Mouse (Mus musculus): Measurements from ENCODE around the gene Cxcl16. TPM values are rescaled to one million over a fixed set of nuclear protein-coding genes. Genes with fewer than 3 reads are reported as not detected.
A peak's percentile ranks its signal among the peaks of the same experiment; 100 is the strongest.
"Not testable (repeated sequence)": the region's sequence is repeated elsewhere in the genome, so short reads cannot be mapped to it uniquely, and the experiment has no call there.

The Cxcl16 gene
- polyA plus RNA-seq, 1 experiment from 2014 or later: 0.49 TPM

GRCm38 (mm10) chr11:70444667-70445066, 15.1 kb downstream of the Cxcl16 start:
- no peaks in the 10 kb centered on the region for H3K4me1 ChIP-seq
- no peak for DNase-seq (ENCODE audit: low spot score)
- H3K9me3 ChIP-seq (replicated peaks): no peaks in the 10 kb centered on the region
- no peak overlapping the region for H3K4me3 ChIP-seq
- no peaks in the 10 kb centered on the region for H3K27me3 ChIP-seq (ENCODE audit: low read depth, poor library complexity, severe bottlenecking)
- peaks cover 25% of the 10 kb centered on the region for H3K36me3 ChIP-seq
- H3K27ac ChIP-seq: no peak overlapping the region
- 82% methylated on average over 6 of the region's 6 CpGs for WGBS

DNA sequence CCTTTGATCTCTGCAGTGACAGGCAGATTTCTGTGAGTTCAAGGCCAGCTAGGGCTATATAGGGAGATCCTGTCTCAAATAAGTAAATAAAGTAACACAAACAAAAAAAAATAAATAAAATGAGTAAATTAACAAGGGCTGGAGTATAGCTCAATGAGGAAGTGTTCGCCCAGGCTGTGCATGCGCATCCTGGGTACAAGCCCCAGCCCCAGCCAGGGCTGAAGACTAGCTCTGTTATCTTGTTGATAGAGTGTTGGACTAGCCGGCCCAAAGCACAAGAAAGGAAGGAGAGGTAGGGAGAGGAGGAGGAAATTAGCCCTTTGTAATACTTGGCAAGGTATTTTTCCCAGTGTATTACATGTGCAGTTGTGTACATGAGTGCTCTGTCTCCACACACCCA, 15.8 kb downstream of the Cxcl16 start:
- Histone ChIP-seq H3K9me3 (replicated peaks) (no peaks in the 10 kb centered on the region), H3K4me1 (no peaks in the 10 kb centered on the region), H3K27me3 (ENCODE audit: low read depth, poor library complexity, severe bottlenecking) (no peaks in the 10 kb centered on the region), H3K4me3 (no peak overlapping the region), H3K36me3 (peaks cover 32% of the 10 kb centered on the region), H3K27ac (no peak overlapping the region)
- DNase-seq (ENCODE audit: low spot score): no peak
- WGBS: 84% methylated on average over 3 of the region's 3 CpGs

DNA sequence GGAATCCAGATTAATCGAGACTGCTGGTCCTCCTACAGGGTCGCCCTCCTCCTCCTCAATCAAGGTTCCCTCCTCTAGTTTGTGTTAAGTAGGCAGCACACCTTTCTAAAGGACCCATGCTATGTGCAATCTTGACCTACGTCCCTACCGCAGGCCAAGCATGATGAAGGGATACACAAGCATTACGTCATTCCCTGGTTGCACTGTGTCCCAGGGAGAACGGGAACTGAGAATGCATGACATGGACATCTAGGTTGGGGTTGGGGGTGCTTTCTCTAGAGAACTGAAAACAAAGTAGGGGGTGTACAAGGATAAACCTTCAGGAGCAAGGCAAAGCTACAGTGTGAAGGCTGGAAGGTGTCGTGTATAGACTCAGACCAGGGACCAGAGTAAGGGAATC, 17.9 kb downstream of the Cxcl16 start:
- no peaks in the 10 kb centered on the region for H3K9me3 ChIP-seq (replicated peaks)
- peaks cover 53% of the 10 kb centered on the region for H3K36me3 ChIP-seq
- H3K4me1 ChIP-seq: no peaks in the 10 kb centered on the region
- WGBS: 90% methylated on average over 7 of the region's 7 CpGs
- no peak for DNase-seq (ENCODE audit: low spot score)
- H3K27ac ChIP-seq: no peak overlapping the region
- H3K4me3 ChIP-seq: no peak overlapping the region
- no peaks in the 10 kb centered on the region for H3K27me3 ChIP-seq (ENCODE audit: low read depth, poor library complexity, severe bottlenecking)

GRCm38 (mm10) chr11:70440637-70441036, 19.1 kb downstream of the Cxcl16 start:
- Histone ChIP-seq H3K36me3 (peaks cover 66% of the 10 kb centered on the region), H3K9me3 (replicated peaks) (no peaks in the 10 kb centered on the region), H3K27me3 (ENCODE audit: low read depth, poor library complexity, severe bottlenecking) (no peaks in the 10 kb centered on the region), H3K27ac (no peak overlapping the region), H3K4me3 (no peak overlapping the region), H3K4me1 (0 out of 2 replicates have a peak, but pooled peaks cover under 1% of the 10 kb centered on the region)
- WGBS: 93% methylated on average over 4 of the region's 4 CpGs
- no peak for DNase-seq (ENCODE audit: low spot score)

DNA sequence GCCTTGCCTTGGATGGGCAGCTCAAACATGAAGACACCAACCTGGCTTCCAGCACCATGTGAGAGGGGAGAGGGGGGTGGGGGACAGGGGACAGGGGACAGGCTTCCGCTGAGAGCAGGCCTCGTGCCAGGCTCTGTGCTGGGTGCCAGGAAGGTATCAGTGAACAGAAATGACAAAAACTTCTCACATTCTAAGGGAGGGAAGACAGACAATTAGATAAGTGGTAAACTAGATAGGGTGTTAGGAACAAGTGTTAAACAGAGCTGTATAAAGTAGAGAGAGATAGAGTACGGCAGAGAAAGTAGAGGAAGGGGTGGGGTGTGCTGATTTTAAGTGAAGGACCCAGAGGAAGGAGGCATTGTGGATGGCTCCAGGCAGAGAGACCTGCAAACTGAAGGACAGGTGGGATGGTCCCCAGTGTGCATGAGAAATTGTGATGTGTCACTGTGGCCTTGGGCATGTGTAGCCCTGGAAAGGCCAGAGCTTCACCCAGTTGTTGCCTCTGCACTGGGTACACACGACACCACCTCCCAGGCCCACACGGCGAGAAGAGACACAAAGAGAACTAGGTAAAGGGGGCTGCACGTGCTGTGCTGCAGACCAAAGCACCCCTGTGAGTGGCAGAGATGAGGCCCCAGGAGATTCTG, 20.9 kb downstream of the Cxcl16 start:
- no peak for DNase-seq (ENCODE audit: low spot score)
- no peak overlapping the region for H3K4me3 ChIP-seq
- H3K27me3 ChIP-seq (ENCODE audit: low read depth, poor library complexity, severe bottlenecking): no peaks in the 10 kb centered on the region
- H3K9me3 ChIP-seq (replicated peaks): no peaks in the 10 kb centered on the region
- no peak overlapping the region for H3K27ac ChIP-seq
- 90% methylated on average over 7 of the region's 7 CpGs for WGBS
- H3K36me3 ChIP-seq: peaks cover 71% of the 10 kb centered on the region
- H3K4me1 ChIP-seq: peaks cover 16% of the 10 kb centered on the region

DNA sequence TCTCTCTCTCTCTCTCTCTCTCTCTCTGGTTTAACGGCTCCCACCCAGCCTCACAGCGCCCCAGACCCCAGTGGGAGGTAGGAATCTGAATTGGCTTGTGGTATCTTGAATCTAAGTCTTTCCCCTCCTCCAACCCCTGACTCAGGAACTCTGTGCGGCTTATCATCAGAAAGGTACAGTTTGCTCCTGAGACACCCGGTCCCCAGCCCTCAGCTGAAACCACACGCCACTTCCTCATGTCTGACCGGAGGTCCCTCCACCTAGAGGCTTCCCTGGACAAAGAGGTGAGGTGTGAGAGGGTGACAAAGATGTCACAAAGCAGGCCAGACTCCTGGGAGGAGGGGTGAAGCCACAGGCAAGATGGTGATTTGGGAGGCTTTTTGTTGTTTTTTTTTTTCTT, 22.4 kb downstream of the Cxcl16 start:
- Histone ChIP-seq H3K9me3 (replicated peaks) (no peaks in the 10 kb centered on the region), H3K27me3 (ENCODE audit: low read depth, poor library complexity, severe bottlenecking) (no peaks in the 10 kb centered on the region), H3K27ac (no peak overlapping the region), H3K4me3 (no peak overlapping the region), H3K4me1 (peaks cover 29% of the 10 kb centered on the region), H3K36me3 (peaks cover 71% of the 10 kb centered on the region)
- no peak for DNase-seq (ENCODE audit: low spot score)
- WGBS: 80% methylated on average over 6 of the region's 6 CpGs

- Histone ChIP-seq H3K27ac (no peak overlapping the region), H3K9me3 (replicated peaks) (no peaks in the 10 kb centered on the region), H3K4me3 (no peak overlapping the region), H3K27me3 (ENCODE audit: low read depth, poor library complexity, severe bottlenecking) (no peaks in the 10 kb centered on the region), H3K4me1 (peaks cover 37% of the 10 kb centered on the region), H3K36me3 (peaks cover 54% of the 10 kb centered on the region)
- 77% methylated on average over 5 of the region's 5 CpGs for WGBS
- no peak for DNase-seq (ENCODE audit: low spot score)
Measured at GRCm38 (mm10) chr11:70435476-70435875, 24.3 kb downstream of the Cxcl16 start.

DNA sequence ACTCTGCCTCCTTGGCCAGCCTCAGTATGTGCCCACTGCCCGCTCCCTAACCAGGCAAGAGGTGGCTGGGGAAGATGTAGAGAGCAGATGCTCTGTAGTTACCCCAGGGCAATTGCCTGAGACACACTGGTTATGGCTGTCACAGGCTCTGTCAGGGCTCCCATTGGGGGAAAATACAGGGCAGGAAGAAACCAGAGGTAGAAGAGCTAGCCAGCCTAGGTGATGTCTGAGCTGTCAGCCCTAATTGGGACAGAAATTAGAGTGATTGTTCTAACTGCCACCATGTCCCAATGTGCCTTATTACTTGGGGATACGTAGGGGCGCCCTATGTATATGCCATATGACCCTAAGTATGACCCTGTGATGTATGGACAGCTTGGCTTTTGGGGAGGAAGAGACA, 25.8 kb downstream of the Cxcl16 start:
- H3K4me1 ChIP-seq: peaks cover 37% of the 10 kb centered on the region
- H3K27me3 ChIP-seq (ENCODE audit: low read depth, poor library complexity, severe bottlenecking): no peaks in the 10 kb centered on the region
- peaks cover 39% of the 10 kb centered on the region for H3K36me3 ChIP-seq
- WGBS: 94% methylated on average over 3 of the region's 3 CpGs
- peak overlapping the region; percentile 76; the same call in 1 of the 2 replicates for H3K4me3 ChIP-seq
- DNase-seq (ENCODE audit: low spot score): no peak
- H3K27ac ChIP-seq: no peak overlapping the region
- H3K9me3 ChIP-seq (replicated peaks): no peaks in the 10 kb centered on the region

- no peak overlapping the region for H3K27ac ChIP-seq
Measured at GRCm38 (mm10) chr11:70433569-70433943, 26.2 kb downstream of the Cxcl16 start.

DNA sequence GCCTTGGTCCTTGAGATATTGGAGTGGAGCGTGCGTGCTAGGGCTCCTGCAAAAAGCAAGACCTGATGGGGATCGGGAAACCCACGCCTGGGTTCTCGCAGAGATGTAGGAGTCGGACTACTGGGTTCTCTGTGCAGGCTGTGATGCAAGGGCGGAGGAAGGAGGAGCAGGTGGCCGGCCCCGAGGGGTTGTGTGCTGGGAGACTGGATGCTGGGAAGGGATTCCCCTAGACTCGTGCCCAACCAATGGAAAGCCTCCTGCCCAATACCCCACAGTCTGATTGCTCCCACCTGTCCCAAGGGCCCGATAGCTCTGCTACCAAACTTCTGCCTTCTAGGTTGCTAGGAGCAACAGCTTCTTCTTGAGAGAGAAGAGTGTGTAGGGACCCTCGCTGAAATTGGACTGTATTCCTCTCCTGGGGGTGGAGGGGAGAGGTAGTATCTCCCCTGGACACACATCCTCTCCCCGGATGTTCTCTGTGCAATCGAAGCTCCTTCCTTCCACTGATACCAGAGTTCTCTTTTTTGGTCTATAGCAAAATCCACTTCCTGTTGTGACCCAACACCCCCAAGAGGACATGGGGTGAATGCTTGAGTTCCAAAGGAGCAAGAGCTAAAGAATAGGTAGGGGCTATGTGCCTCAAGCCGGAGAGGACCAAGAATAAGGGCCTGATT, 26.8 kb downstream of the Cxcl16 start:
- H3K36me3 ChIP-seq: peaks cover 30% of the 10 kb centered on the region
- DNase-seq (ENCODE audit: low spot score): no peak
- peak overlapping the region; percentile 76 for H3K4me3 ChIP-seq
- peaks cover 37% of the 10 kb centered on the region for H3K4me1 ChIP-seq
- WGBS: 13% methylated on average over 15 of the region's 15 CpGs
- no peaks in the 10 kb centered on the region for H3K27me3 ChIP-seq (ENCODE audit: low read depth, poor library complexity, severe bottlenecking)
- peak overlapping the region; percentile 91 for H3K27ac ChIP-seq
- no peaks in the 10 kb centered on the region for H3K9me3 ChIP-seq (replicated peaks)

More at GRCm38 (mm10) chr11:70433569-70433943, 26.2 kb downstream of the Cxcl16 start:
- Histone ChIP-seq H3K4me1 (peaks cover 37% of the 10 kb centered on the region), H3K27me3 (ENCODE audit: low read depth, poor library complexity, severe bottlenecking) (no peaks in the 10 kb centered on the region), H3K4me3 (peak overlapping the region; percentile 76), H3K9me3 (replicated peaks) (no peaks in the 10 kb centered on the region), H3K36me3 (peaks cover 35% of the 10 kb centered on the region)
- no peak for DNase-seq (ENCODE audit: low spot score)
- whole genome bisulfite sequencing: 63% methylated on average over 1 of the region's 1 CpGs

DNA sequence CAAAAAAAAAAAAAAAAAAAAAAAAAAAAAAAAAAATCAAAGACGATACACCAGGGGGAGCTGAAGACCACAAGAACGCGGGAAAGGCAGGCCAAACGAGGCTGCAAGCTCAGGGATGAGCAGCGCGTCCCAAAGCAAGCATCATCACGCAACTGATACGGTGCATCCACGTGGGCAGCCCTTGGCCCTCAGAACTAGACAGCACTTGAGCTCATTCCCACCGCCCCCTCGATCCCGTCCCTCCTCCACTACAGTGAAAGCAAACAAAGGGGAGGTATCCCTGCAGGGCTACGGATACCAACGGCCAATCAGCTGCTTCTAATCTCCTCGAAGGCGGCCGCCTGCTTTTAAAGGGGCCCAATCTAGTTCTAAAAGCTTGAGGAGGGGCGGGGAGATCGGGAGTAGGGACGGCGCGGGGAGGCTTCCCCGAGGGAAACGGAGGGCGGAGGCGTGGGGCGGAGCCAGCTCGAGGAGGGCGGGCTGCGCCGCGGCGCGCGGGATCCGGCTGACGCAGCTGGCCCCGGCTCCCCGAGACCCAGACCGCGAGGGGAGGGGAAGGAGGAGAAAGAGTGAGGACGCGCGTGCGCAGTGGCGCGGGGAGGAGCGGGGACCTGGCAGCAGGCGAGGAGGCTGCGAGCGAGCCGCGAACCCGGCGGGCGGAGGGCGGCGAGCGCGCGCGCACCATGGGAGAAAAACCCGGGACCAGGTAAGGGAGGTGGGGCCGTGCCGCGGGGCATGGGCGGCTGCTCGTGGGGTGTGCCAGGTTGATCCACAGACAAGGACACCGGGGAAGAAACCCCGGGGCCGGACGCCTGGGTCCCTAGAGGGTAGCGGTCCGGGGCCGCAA, 27.5 kb downstream of the Cxcl16 start, which contains the start of gene Arrb2:
Arrb2 (plus strand) TSS at position 588 of the 847 bp plus-strand sequence.
- H3K27me3 ChIP-seq (ENCODE audit: low read depth, poor library complexity, severe bottlenecking): no peaks in the 10 kb centered on the region
- WGBS: 1% methylated on average over 75 of the region's 75 CpGs
- peak within 1 kb of the TSS; percentile 91 for H3K27ac ChIP-seq
- peaks cover 22% of the 10 kb centered on the region for H3K36me3 ChIP-seq
- DNase-seq (ENCODE audit: low spot score): peak; percentile 100
- no peaks in the 10 kb centered on the region for H3K9me3 ChIP-seq (replicated peaks)
- peak within 1 kb of the TSS; percentile 76 for H3K4me3 ChIP-seq
- peaks cover 37% of the 10 kb centered on the region for H3K4me1 ChIP-seq

- Histone ChIP-seq H3K4me3 (peak overlapping the region; percentile 76), H3K4me1 (peaks cover 37% of the 10 kb centered on the region), H3K36me3 (peaks cover 15% of the 10 kb centered on the region), H3K27ac (peak overlapping the region; percentile 91), H3K9me3 (replicated peaks) (no peaks in the 10 kb centered on the region), H3K27me3 (ENCODE audit: low read depth, poor library complexity, severe bottlenecking) (no peaks in the 10 kb centered on the region)
- no peak for DNase-seq (ENCODE audit: low spot score)
- WGBS: 35% methylated on average over 5 of the region's 5 CpGs
Measured at GRCm38 (mm10) chr11:70431574-70431973, 28.2 kb downstream of the Cxcl16 start.

DNA sequence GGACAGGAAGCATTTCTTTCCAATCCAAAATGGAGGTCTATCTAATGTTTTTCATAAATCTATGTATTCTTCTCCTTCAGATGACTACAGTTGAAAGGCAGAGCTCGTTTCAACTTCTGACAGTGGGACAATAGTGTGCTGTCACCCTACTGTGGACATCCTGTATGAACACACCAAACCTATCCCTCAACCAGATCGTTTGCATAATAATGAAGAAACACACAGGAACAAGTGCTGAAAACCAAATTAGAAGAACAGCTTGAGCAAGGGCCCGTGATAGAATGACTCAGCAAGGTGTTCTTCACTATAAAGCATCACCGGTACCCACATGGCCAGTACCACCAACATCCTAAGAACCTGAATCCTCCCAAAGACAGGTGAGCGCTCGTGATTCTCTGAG, 33.2 kb downstream of the Cxcl16 start:
- not testable (repeated sequence) for DNase-seq (ENCODE audit: low spot score); H3K4me1 ChIP-seq; H3K9me3 ChIP-seq (replicated peaks); H3K36me3 ChIP-seq; H3K27ac ChIP-seq; H3K4me3 ChIP-seq; H3K27me3 ChIP-seq (ENCODE audit: low read depth, poor library complexity, severe bottlenecking)
- WGBS: 83% methylated on average over 6 of the region's 6 CpGs
